Comparison of ENCODE assay signal across 8 mouse cellular contexts in the genomic region with DNA sequence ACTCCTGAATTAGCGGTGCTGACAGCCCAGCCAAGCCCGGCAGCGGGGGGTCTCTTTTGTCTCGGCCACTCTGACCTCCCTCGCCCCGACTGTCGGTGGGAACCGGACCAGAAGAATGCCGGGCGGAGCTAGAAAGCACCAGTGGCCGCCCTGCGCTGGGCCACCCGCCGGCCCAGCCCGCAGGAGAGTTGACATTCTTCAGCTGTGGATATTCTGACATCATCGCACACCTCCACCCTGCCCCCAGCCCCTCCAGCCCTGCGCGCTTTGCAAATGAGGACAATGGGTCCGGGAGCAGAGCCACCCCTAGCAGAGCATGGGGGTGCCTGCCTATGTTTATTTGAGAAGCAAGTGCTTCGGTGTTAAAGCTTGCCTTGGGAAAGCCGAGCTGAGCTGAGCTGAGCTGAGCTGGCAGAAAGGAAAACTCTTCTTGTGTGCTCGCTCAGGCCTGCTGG.
DNase-seq lines count a peak whose midpoint lies in the region; ATAC-seq lines count a peak whose summit lies in the region.

No protein-coding gene starts in this region.

- H3K4me2 ChIP-seq in limb, embryonic 11.5 days (ENCODE audit: low read depth, severe bottlenecking) = peak overlapping the region; percentile 36
- peak overlapping the region; percentile 59 for H3K4me2 ChIP-seq in neural tube, embryonic 13.5 days

- DNase-seq in kidney, adult 18-20 months = peak; percentile 31
- DNase-seq in kidney, adult 8-10 months = no peak
- peak; percentile 83 for DNase-seq in forebrain, embryonic 10.5 days (ENCODE audit: extremely low spot score, low spot score)
- DNase-seq in limb, embryonic 11.5 days (ENCODE audit: low spot score) = peak; percentile 38
- no peak for DNase-seq in right cerebral cortex, postnatal 4 days
- DNase-seq in adrenal gland, adult 8-10 months = no peak

- peak overlapping the region; percentile 41 for H3K4me3 ChIP-seq in forebrain, embryonic 10.5 days
- H3K4me3 ChIP-seq in limb, embryonic 11.5 days (ENCODE audit: low read depth, low read length) = peak overlapping the region; percentile 20
- H3K4me3 ChIP-seq in neural tube, embryonic 13.5 days = peak overlapping the region; percentile 22

- H3K4me1 ChIP-seq in forebrain, embryonic 10.5 days = peaks cover 79% of the 10 kb centered on the region
- H3K4me1 ChIP-seq in limb, embryonic 11.5 days (ENCODE audit: control insufficient read depth, insufficient read depth, low read length) = peaks cover 9% of the 10 kb centered on the region
- peaks cover 31% of the 10 kb centered on the region for H3K4me1 ChIP-seq in neural tube, embryonic 13.5 days (replicated peaks)

- no peak overlapping the region for H3K9ac ChIP-seq in limb, embryonic 11.5 days (ENCODE audit: low read length)
- 0 out of 2 replicates have a peak overlapping the region, but pooled peaks have one; percentile 10 for H3K9ac ChIP-seq in neural tube, embryonic 13.5 days

- no peaks in the 10 kb centered on the region for H3K9me3 ChIP-seq in forebrain, embryonic 10.5 days
- H3K9me3 ChIP-seq in limb, embryonic 11.5 days (ENCODE audit: control insufficient read depth, low read length) = no peaks in the 10 kb centered on the region
- H3K9me3 ChIP-seq in neural tube, embryonic 13.5 days = no peaks in the 10 kb centered on the region

- under 1% methylated on average over 22 of the region's 22 CpGs for WGBS in forebrain, embryonic 10.5 days
- WGBS in limb, embryonic 11.5 days = under 1% methylated on average over 22 of the region's 22 CpGs
- 0% methylated on average over 22 of the region's 22 CpGs for WGBS in neural tube, embryonic 13.5 days

- no peak for ATAC-seq in limb, embryonic 11.5 days (ENCODE audit: insufficient number of reproducible peaks, low FRiP score, low TSS enrichment, low read depth)
- ATAC-seq in neural tube, embryonic 13.5 days (ENCODE audit: low read depth) = peak; percentile 76
- no peak for ATAC-seq in megakaryocyte-erythroid progenitor cell, adult 5-6 weeks (replicated peaks; ENCODE audit: low FRiP score, low TSS enrichment, poor library complexity, severe bottlenecking)

- peak overlapping the region; percentile 94 for H3K27ac ChIP-seq in forebrain, embryonic 10.5 days
- H3K27ac ChIP-seq in limb, embryonic 11.5 days (replicated peaks; ENCODE audit: low read depth, low read length) = no peak overlapping the region
- H3K27ac ChIP-seq in neural tube, embryonic 13.5 days (replicated peaks) = peak overlapping the region; percentile 4; the same call in 1 of the 2 replicates

- no peaks in the 10 kb centered on the region for H3K36me3 ChIP-seq in forebrain, embryonic 10.5 days (replicated peaks)
- H3K36me3 ChIP-seq in limb, embryonic 11.5 days (ENCODE audit: control insufficient read depth, insufficient read depth, low read length) = no peaks in the 10 kb centered on the region
- H3K36me3 ChIP-seq in neural tube, embryonic 13.5 days = no peaks in the 10 kb centered on the region

- peaks cover 90% of the 10 kb centered on the region for H3K27me3 ChIP-seq in forebrain, embryonic 10.5 days (ENCODE audit: poor library complexity, severe bottlenecking)
- peaks cover 56% of the 10 kb centered on the region for H3K27me3 ChIP-seq in limb, embryonic 11.5 days (ENCODE audit: control insufficient read depth, insufficient read depth, low read length)
- H3K27me3 ChIP-seq in neural tube, embryonic 13.5 days = peaks cover 85% of the 10 kb centered on the region

Comparison
In these comparisons a context has a peak if more than half of its experiments do, and no peak if none do; other contexts are left out.
1. DNase-seq: peak in kidney, adult 18-20 months (single experiment), forebrain, embryonic 10.5 days (single experiment) and limb, embryonic 11.5 days (single experiment); none in kidney, adult 8-10 months (0 of 2), right cerebral cortex, postnatal 4 days (single experiment) and adrenal gland, adult 8-10 months (single experiment).
2. Peak in every context shown above with its lines, with median percentiles within 50 percentile points of each other: H3K4me3 ChIP-seq.